Mouse (Mus musculus): Measurements from ENCODE around the gene Cd160. TPM values are rescaled to one million over a fixed set of nuclear protein-coding genes. Genes with fewer than 3 reads are reported as not detected.

The Cd160 gene
- polyA plus RNA-seq, 1 experiment from 2014 or later, result not detected

DNA sequence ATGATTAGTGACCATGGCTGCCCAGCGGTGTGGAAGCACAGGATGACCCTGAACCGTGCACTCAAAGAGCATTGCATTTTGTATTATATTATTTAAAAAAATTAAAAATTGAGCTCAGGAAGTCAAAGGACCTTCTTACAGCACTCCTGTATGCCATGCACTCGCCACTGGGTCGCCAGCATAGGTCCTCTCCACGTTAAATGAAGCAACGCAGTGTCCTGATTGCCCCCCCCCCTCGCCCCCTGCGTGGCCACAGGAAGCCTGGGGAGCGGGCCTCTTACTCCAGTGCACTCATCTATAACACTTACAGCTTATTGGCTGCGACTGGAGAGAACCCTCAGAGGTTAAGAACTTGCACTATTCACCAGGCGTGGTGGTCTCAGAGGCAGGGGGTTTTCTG, 3.9 kb downstream of the Cd160 start:
- no peak for ATAC-seq (replicated peaks; ENCODE audit: insufficient number of reproducible peaks, low FRiP score, low TSS enrichment, low read depth)
- no peaks in the 10 kb centered on the region for H3K36me3 ChIP-seq (replicated peaks; ENCODE audit: control insufficient read depth, insufficient read depth, low read depth, low read length)
- no peaks in the 10 kb centered on the region for H3K4me1 ChIP-seq (ENCODE audit: control insufficient read depth, insufficient read depth, low read length)
- no peaks in the 10 kb centered on the region for H3K27me3 ChIP-seq (ENCODE audit: control insufficient read depth, insufficient read depth, low read length)
- WGBS, result 38% methylated on average over 11 of the region's 11 CpGs
- no peak overlapping the region for H3K4me3 ChIP-seq (ENCODE audit: low read depth, low read length)
- H3K27ac ChIP-seq (replicated peaks; ENCODE audit: low read depth, low read length), result no peak overlapping the region
- H3K9ac ChIP-seq (replicated peaks; ENCODE audit: low read length), result no peak overlapping the region
- no peak overlapping the region for H3K4me2 ChIP-seq (ENCODE audit: low read depth, low read length)
- no peak for DNase-seq (ENCODE audit: low spot score)
- H3K9me3 ChIP-seq (replicated peaks; ENCODE audit: control insufficient read depth, low read length), result no peaks in the 10 kb centered on the region

- H3K4me1 ChIP-seq (ENCODE audit: control insufficient read depth, insufficient read depth, low read length), result no peaks in the 10 kb centered on the region
- H3K27ac ChIP-seq (replicated peaks; ENCODE audit: low read depth, low read length), result no peak overlapping the region
- DNase-seq (ENCODE audit: low spot score) (no peak), ATAC-seq (replicated peaks; ENCODE audit: insufficient number of reproducible peaks, low FRiP score, low TSS enrichment, low read depth) (no peak)
- H3K9ac ChIP-seq (replicated peaks; ENCODE audit: low read length), result no peak overlapping the region
- H3K27me3 ChIP-seq (ENCODE audit: control insufficient read depth, insufficient read depth, low read length), result no peaks in the 10 kb centered on the region
- no peaks in the 10 kb centered on the region for H3K9me3 ChIP-seq (replicated peaks; ENCODE audit: control insufficient read depth, low read length)
- no peak overlapping the region for H3K4me2 ChIP-seq (ENCODE audit: low read depth, low read length)
- no peak overlapping the region for H3K4me3 ChIP-seq (ENCODE audit: low read depth, low read length)
- 83% methylated on average over 12 of the region's 12 CpGs for WGBS
- no peaks in the 10 kb centered on the region for H3K36me3 ChIP-seq (replicated peaks; ENCODE audit: control insufficient read depth, insufficient read depth, low read depth, low read length)
These were observed 4.5 kb downstream of the Cd160 start for GRCm38 (mm10) chr3:96824614-96825013.

GRCm38 (mm10) chr3:96823701-96824100, 5.5 kb downstream of the Cd160 start:
- Histone ChIP-seq H3K4me3 (ENCODE audit: low read depth, low read length) (no peak overlapping the region), H3K9ac (replicated peaks; ENCODE audit: low read length) (no peak overlapping the region), H3K27ac (replicated peaks; ENCODE audit: low read depth, low read length) (no peak overlapping the region), H3K4me2 (ENCODE audit: low read depth, low read length) (no peak overlapping the region), H3K9me3 (replicated peaks; ENCODE audit: control insufficient read depth, low read length) (no peaks in the 10 kb centered on the region), H3K27me3 (ENCODE audit: control insufficient read depth, insufficient read depth, low read length) (no peaks in the 10 kb centered on the region), H3K4me1 (ENCODE audit: control insufficient read depth, insufficient read depth, low read length) (no peaks in the 10 kb centered on the region), H3K36me3 (replicated peaks; ENCODE audit: control insufficient read depth, insufficient read depth, low read depth, low read length) (no peaks in the 10 kb centered on the region)
- DNase-seq (ENCODE audit: low spot score) (no peak), ATAC-seq (replicated peaks; ENCODE audit: insufficient number of reproducible peaks, low FRiP score, low TSS enrichment, low read depth) (no peak)
- 70% methylated on average over 3 of the region's 3 CpGs for WGBS

- Histone ChIP-seq H3K36me3 (replicated peaks; ENCODE audit: control insufficient read depth, insufficient read depth, low read depth, low read length) (no peaks in the 10 kb centered on the region), H3K27ac (replicated peaks; ENCODE audit: low read depth, low read length) (no peak overlapping the region), H3K4me1 (ENCODE audit: control insufficient read depth, insufficient read depth, low read length) (no peaks in the 10 kb centered on the region), H3K27me3 (ENCODE audit: control insufficient read depth, insufficient read depth, low read length) (no peaks in the 10 kb centered on the region), H3K4me3 (ENCODE audit: low read depth, low read length) (no peak overlapping the region), H3K9ac (replicated peaks; ENCODE audit: low read length) (no peak overlapping the region), H3K9me3 (replicated peaks; ENCODE audit: control insufficient read depth, low read length) (no peaks in the 10 kb centered on the region), H3K4me2 (ENCODE audit: low read depth, low read length) (no peak overlapping the region)
- ATAC-seq (replicated peaks; ENCODE audit: insufficient number of reproducible peaks, low FRiP score, low TSS enrichment, low read depth), result no peak
- no peak for DNase-seq (ENCODE audit: low spot score)
- 81% methylated on average over 4 of the region's 4 CpGs for WGBS
These were observed 7.6 kb downstream of the Cd160 start for GRCm38 (mm10) chr3:96821581-96821980.

GRCm38 (mm10) chr3:96820116-96820915, 8.8 kb downstream of the Cd160 start:
- no peaks in the 10 kb centered on the region for H3K4me1 ChIP-seq (ENCODE audit: control insufficient read depth, insufficient read depth, low read length)
- H3K4me2 ChIP-seq (ENCODE audit: low read depth, low read length), result no peak overlapping the region
- 74% methylated on average over 6 of the region's 6 CpGs for WGBS
- no peaks in the 10 kb centered on the region for H3K9me3 ChIP-seq (replicated peaks; ENCODE audit: control insufficient read depth, low read length)
- DNase-seq (ENCODE audit: low spot score) (no peak), ATAC-seq (replicated peaks; ENCODE audit: insufficient number of reproducible peaks, low FRiP score, low TSS enrichment, low read depth) (no peak)
- H3K36me3 ChIP-seq (replicated peaks; ENCODE audit: control insufficient read depth, insufficient read depth, low read depth, low read length), result no peaks in the 10 kb centered on the region
- no peaks in the 10 kb centered on the region for H3K27me3 ChIP-seq (ENCODE audit: control insufficient read depth, insufficient read depth, low read length)
- H3K9ac ChIP-seq (replicated peaks; ENCODE audit: low read length), result no peak overlapping the region
- no peak overlapping the region for H3K4me3 ChIP-seq (ENCODE audit: low read depth, low read length)
- H3K27ac ChIP-seq (replicated peaks; ENCODE audit: low read depth, low read length), result no peak overlapping the region

- ATAC-seq (replicated peaks; ENCODE audit: insufficient number of reproducible peaks, low FRiP score, low TSS enrichment, low read depth), result no peak
These were observed 14.8 kb downstream of the Cd160 start for GRCm38 (mm10) chr3:96814342-96814741.

DNA sequence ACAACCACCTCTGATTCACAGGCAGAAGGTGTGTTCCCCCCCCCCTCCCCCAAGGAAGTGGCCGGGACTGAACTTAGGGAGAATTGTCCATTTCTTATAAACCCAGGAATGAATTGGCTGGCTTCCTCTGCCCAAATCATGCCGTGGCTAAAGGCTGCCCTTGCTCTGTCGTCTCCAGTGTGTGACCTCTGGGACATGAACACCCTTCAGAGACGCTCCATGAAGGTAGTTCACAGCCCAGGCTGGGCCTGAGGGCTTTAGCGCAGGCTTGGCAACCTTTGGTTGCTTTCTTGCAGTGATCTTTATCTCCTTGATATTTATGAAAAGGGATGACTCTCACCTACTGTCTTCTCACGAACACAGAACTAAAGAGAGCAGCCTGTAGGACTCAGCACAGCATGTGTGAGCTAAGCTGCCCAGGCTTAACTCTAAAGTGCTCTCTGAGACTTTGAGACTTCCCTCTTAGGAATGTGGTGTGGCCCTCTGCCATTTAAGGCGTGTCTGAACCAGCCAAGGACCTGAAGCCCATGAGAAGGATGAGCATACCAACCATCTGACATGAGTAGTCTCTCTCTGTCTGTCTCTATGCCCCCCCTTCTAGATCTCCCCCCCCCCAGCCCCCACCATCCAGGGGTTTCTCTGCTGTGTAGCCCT, 15.4 kb downstream of the Cd160 start:
- Histone ChIP-seq H3K27me3 (ENCODE audit: control insufficient read depth, insufficient read depth, low read length) (no peaks in the 10 kb centered on the region), H3K36me3 (replicated peaks; ENCODE audit: control insufficient read depth, insufficient read depth, low read depth, low read length) (no peaks in the 10 kb centered on the region), H3K4me2 (ENCODE audit: low read depth, low read length) (no peak overlapping the region; the same call in 1 of the 2 replicates), H3K9ac (replicated peaks; ENCODE audit: low read length) (no peak overlapping the region), H3K9me3 (replicated peaks; ENCODE audit: control insufficient read depth, low read length) (no peaks in the 10 kb centered on the region), H3K4me3 (ENCODE audit: low read depth, low read length) (no peak overlapping the region), H3K4me1 (ENCODE audit: control insufficient read depth, insufficient read depth, low read length) (no peaks in the 10 kb centered on the region), H3K27ac (replicated peaks; ENCODE audit: low read depth, low read length) (no peak overlapping the region)
- WGBS, result 55% methylated on average over 7 of the region's 7 CpGs
- DNase-seq (ENCODE audit: low spot score), result no peak
- ATAC-seq (replicated peaks; ENCODE audit: insufficient number of reproducible peaks, low FRiP score, low TSS enrichment, low read depth), result no peak

More at GRCm38 (mm10) chr3:96814342-96814741, 14.8 kb downstream of the Cd160 start:
- Histone ChIP-seq H3K27me3 (ENCODE audit: control insufficient read depth, insufficient read depth, low read length) (no peaks in the 10 kb centered on the region), H3K4me3 (ENCODE audit: low read depth, low read length) (no peak overlapping the region), H3K27ac (replicated peaks; ENCODE audit: low read depth, low read length) (no peak overlapping the region), H3K36me3 (replicated peaks; ENCODE audit: control insufficient read depth, insufficient read depth, low read depth, low read length) (no peaks in the 10 kb centered on the region), H3K9ac (replicated peaks; ENCODE audit: low read length) (no peak overlapping the region), H3K4me2 (ENCODE audit: low read depth, low read length) (no peak overlapping the region), H3K4me1 (ENCODE audit: control insufficient read depth, insufficient read depth, low read length) (no peaks in the 10 kb centered on the region), H3K9me3 (replicated peaks; ENCODE audit: control insufficient read depth, low read length) (no peaks in the 10 kb centered on the region)
- DNase-seq (ENCODE audit: low spot score), result no peak
- 41% methylated on average over 6 of the region's 6 CpGs for WGBS

DNA sequence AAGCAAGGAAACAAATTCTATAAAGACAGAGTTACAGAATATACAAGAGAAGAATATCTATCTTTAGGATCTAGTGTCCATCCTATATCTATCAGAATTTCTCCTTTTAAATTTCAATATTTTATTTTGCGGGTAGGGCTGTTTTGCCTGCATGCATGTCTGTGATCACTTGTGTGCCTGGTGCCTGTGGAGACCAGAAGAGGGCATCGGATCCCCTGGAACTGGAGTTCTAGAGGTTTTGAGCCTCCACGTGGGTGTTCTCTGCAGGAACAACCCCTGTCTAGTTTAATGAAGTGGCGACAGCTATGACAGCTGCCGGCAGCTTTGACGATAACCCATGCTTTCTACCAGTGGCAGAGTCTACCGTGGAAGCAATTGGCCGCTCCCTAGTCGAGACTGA, 16.0 kb downstream of the Cd160 start:
- 33% methylated on average over 9 of the region's 9 CpGs for WGBS
- no peaks in the 10 kb centered on the region for H3K4me1 ChIP-seq (ENCODE audit: control insufficient read depth, insufficient read depth, low read length)
- H3K9me3 ChIP-seq (replicated peaks; ENCODE audit: control insufficient read depth, low read length), result no peaks in the 10 kb centered on the region
- no peaks in the 10 kb centered on the region for H3K36me3 ChIP-seq (replicated peaks; ENCODE audit: control insufficient read depth, insufficient read depth, low read depth, low read length)
- 0 out of 2 replicates have a peak, but pooled peaks have one; percentile 56 for ATAC-seq (replicated peaks; ENCODE audit: insufficient number of reproducible peaks, low FRiP score, low TSS enrichment, low read depth)
- H3K9ac ChIP-seq (replicated peaks; ENCODE audit: low read length), result no peak overlapping the region
- no peak overlapping the region for H3K27ac ChIP-seq (replicated peaks; ENCODE audit: low read depth, low read length)
- H3K4me3 ChIP-seq (ENCODE audit: low read depth, low read length), result no peak overlapping the region
- no peak overlapping the region for H3K4me2 ChIP-seq (ENCODE audit: low read depth, low read length)
- peak; percentile 50 for DNase-seq (ENCODE audit: low spot score)
- no peaks in the 10 kb centered on the region for H3K27me3 ChIP-seq (ENCODE audit: control insufficient read depth, insufficient read depth, low read length)

Measured in embryonic facial prominence, embryonic 11.5 days (tissue).